Mouse (Mus musculus): ENCODE measurements around the gene Tnn.

Tnn gene

DNA sequence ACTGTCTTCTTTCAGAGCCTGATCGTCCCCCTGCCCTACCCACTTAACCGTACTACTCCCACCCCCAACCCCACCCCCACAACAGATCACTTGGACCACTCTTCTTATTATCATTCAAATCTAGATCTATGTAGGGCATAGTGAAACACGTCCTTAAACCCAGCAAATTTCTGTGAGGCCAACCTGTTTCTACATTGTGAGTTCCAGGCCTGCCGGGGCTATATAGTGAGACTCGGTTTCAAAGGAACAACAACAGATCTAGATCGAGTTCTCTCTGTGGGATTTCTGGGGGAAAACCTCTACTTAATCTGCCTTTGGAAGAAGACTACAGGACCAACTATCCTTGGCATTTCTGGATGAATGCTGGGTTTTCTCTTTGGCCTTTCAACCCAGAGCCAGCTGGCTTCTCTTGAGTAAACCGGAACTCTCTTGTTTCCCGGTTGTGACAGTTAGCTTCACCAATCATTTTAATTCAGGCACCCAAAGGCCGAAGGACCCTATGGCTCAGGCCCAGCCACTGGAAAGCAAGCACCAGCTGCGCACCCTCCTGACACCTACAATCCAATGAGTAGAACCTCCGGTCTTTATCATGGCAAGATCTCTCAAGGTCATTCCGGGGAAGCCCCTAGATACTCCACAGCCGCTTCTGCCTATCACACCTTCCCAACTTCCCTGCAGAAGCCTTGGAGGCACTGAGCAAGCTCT, 110.0 kb downstream of the Tnn start:
- no peak for DNase-seq (ENCODE audit: low spot score in 2 of 2)

GRCm38 (mm10) chr1:160042351-160042750, 111.0 kb downstream of the Tnn start:
- no peak for DNase-seq (ENCODE audit: low spot score in 2 of 2)

- no peak for DNase-seq (ENCODE audit: low spot score in 2 of 2)
Observed at GRCm38 (mm10) chr1:160041264-160041775, 112.1 kb downstream of the Tnn start.

DNA sequence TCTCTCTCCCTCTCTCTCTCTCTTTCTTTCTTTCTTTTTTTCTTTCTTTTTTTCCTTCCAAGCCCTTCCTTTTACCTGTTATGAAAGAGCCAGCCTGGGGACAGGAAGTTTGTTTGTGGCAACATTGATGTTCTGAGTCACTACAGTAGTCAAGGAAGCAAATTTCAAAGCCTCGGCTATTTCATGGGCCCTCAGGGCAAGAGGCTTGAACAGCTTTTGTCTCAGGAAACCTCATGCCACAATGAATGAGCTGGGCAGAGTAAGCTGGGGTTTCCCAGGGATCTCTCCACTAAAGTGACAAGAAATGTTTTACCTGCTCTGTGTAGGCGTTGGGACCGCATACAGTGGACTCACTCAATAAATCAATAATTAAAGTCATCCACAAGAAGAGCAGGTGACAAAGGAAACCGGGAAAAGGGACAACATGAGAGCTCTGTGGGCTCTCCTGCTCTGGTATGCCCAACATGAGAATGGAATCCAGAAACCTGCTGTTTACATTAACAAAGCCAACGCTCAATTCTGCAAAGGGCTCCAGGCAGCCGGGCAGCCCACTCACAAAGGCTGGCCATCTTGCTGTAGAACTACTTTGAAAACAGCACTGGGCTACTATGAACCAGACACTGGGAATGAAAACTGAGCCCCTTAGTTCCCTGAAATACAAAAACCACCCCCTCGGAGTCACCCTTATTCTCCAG, 113.3 kb downstream of the Tnn start:
- no peak for DNase-seq (ENCODE audit: low spot score in 2 of 2)

DNA sequence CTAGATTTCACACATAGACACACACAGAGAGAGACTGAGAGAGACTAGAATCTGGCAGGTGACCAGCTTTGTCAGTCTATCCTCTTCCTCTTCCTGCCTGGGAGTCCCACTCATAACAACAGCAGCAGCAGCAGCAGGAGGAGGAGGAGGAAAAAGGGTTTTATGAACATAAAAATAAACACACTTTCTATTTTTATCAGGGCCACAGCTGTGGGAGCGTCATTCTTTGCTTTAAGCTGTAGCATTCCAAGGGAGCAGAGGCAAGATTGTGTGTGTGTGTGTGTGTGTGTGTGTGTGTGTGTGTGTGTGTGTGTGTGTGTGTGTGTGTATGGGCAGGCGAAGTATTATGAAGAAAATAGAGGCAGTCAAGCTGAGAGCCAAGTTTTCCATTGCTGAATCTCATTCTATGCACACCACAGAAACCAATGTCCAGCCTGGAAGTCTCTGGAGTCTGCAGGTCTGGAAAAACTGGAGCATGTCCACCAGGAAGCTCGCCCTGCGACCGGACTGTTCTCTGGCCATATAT, 116.3 kb downstream of the Tnn start:
- peak in 1 of 2 experiments; percentile 50 for DNase-seq (ENCODE audit: low spot score in 2 of 2)

DNA sequence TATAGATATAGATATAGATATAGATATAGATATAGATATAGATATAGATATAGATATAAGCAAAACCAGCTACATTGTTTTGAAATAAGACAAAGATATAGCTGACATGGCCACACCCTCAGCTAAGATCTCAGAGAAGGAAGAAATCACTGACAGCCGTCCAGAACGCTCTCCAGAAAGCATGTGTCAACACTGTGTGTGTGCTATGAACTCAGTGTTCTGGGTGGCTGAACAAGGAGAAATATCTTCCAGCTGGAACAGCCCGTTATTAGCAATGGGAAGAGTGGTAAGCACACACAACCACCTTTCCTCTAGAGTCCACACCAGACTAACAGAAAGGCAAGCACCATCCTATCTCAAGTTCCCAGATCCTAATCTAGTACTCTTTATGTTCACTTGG, 117.8 kb downstream of the Tnn start:
- DNase-seq (ENCODE audit: low spot score in 2 of 2): no peak
